Mouse (Mus musculus) neural tube, embryonic 14.5 days (tissue): ENCODE data around the gene Actg2. TPM values are rescaled to one million over a fixed set of nuclear protein-coding genes. Genes with fewer than 3 reads are reported as not detected.

ENCODE experiments used
- ATAC-seq: fragments of 200-750 bp; cut with Nextera tagmentation; 2 replicates; pipeline ENCODE4 v1.8.0; 2017; ENCODE audit warnings: low read depth, mild to moderate bottlenecking, moderate TSS enrichment, moderate library complexity
- H3K27ac ChIP-seq: fragments of 300-500 bp; sonication (generic); 2 replicates; pipeline ENCODE4 v1.5.1; 2014; ENCODE audit warnings: low read depth, mild to moderate bottlenecking, control low read depth, low read length, moderate library complexity, mixed read lengths
- H3K27me3 ChIP-seq: fragments of 300-500 bp; sonication (generic); 2 replicates; pipeline ENCODE4 v1.6.1; 2014; ENCODE audit warnings: low read length; ENCODE audit not compliant: control insufficient read depth, insufficient read depth
- H3K36me3 ChIP-seq: fragments of 300-500 bp; sonication (generic); 2 replicates; pipeline ENCODE4 v1.6.1; 2014; ENCODE audit warnings: low read length, mixed read lengths; ENCODE audit not compliant: control insufficient read depth, insufficient read depth
- H3K4me1 ChIP-seq: fragments of 300-500 bp; sonication (generic); 2 replicates; pipeline ENCODE4 v1.6.1; 2014; ENCODE audit warnings: low read length; ENCODE audit not compliant: control insufficient read depth, insufficient read depth
- H3K4me2 ChIP-seq: fragments of 300-500 bp; sonication (generic); 2 replicates; pipeline ENCODE4 v1.6.1; 2014; ENCODE audit warnings: mild to moderate bottlenecking, low read depth, low read length, control low read depth
- H3K4me3 ChIP-seq: fragments of 300-500 bp; sonication (generic); 2 replicates; pipeline ENCODE4 v1.5.1; 2014; ENCODE audit warnings: low read depth, low read length, control low read depth, mixed read lengths
- H3K9ac ChIP-seq: fragments of 300-500 bp; sonication (generic); replicated peaks from 2 replicates; pipeline ENCODE4 v1.6.1; 2014; ENCODE audit warnings: low read depth, mild to moderate bottlenecking, control low read depth, low read length, mixed read lengths
- H3K9me3 ChIP-seq: fragments of 300-500 bp; sonication (generic); 2 replicates; pipeline ENCODE4 v1.6.1; 2016; ENCODE audit warnings: low read length; ENCODE audit not compliant: control insufficient read depth
- WGBS: fragments of 180-500 bp; shearing (Covaris S2); extraction: QIAGEN DNeasy Blood & Tissue Kit; methylation state at CpG from one replicate; pipeline ENCODE4 v1.1.7; 2014; 5-methylcytosine and 5-hydroxymethylcytosine counted together
- polyA plus RNA-seq: library from polyadenylated mRNA; unstranded; fragments of >200 nt; fragmentation: Nextera tagmentation; extraction: Ambion mirVana; gene quantifications from 2 replicates; pipeline ENCODE4 v1.2.1, GENCODE M21; 2014

Gene Actg2
- polyA plus RNA-seq, 1 experiment from 2014 or later: 0.80 TPM

DNA sequence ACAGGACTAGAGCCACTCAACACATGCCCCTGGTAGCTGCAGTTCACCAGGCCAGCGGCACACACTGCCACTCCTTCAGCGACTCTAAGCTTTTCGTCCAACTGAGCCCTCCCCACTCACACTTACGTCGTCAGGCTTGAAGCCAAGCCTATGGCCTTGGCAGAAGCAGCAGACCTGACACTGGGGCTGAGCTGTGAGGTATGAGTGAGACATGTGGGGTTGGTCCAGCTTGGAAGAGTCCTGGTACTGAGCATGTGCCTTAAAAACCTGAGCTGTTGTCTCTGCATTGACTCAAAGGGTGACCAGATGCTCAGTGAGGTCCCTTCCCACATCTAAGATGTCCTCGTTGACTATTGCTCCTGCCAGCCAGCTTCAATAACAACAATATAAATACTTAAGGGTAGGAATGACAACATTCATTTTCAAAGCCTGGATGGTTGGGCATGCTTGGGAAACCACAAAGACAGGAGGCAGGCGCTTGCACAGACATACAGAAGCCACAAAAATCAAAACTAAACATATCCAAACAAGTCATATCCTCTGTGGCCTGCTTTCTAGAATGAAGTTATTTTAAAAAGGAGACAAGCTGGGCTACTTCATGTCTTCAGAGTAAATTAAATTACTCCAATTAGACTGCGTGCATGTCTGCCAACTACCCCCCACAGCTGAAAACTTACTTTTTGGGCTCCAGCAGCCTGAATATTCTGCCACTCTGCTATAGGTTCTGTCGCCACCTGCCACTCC is 39.9 kb downstream of the Actg2 start:
- H3K4me3 ChIP-seq: no peak overlapping the region
- H3K36me3 ChIP-seq: peaks cover 11% of the 10 kb centered on the region; the same call in 1 of the 2 replicates
- H3K27ac ChIP-seq: no peak overlapping the region
- 92% methylated on average over 9 of the region's 9 CpGs for WGBS
- no peak overlapping the region for H3K9ac ChIP-seq
- H3K27me3 ChIP-seq: no peaks in the 10 kb centered on the region
- H3K4me1 ChIP-seq: no peaks in the 10 kb centered on the region
- no peaks in the 10 kb centered on the region for H3K9me3 ChIP-seq
- no peak for ATAC-seq
- no peak overlapping the region for H3K4me2 ChIP-seq

DNA sequence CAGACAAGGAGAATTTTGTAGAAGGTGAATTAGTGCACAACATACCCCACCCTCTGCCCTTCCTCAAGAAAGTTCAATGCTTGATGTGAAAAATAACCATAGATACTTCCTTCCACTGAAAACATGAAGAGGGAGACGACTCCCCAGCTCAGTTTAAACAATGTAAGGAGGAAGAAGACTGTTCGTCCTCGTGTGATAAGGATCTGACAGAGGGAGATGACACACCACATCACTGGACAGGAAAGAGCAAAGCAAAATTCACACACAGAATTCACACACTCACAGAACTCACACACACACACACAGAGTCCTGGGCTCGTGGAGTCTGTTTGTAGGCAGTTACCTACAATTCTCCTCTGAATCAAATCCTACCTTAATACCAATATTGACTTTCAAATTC is 45.4 kb downstream of the Actg2 start:
- Histone ChIP-seq H3K36me3 (peaks cover 42% of the 10 kb centered on the region), H3K4me1 (no peaks in the 10 kb centered on the region), H3K27ac (no peak overlapping the region), H3K9ac (no peak overlapping the region), H3K4me3 (no peak overlapping the region), H3K27me3 (no peaks in the 10 kb centered on the region), H3K4me2 (no peak overlapping the region), H3K9me3 (no peaks in the 10 kb centered on the region)
- ATAC-seq: no peak
- 86% methylated on average over 4 of the region's 4 CpGs for WGBS

DNA sequence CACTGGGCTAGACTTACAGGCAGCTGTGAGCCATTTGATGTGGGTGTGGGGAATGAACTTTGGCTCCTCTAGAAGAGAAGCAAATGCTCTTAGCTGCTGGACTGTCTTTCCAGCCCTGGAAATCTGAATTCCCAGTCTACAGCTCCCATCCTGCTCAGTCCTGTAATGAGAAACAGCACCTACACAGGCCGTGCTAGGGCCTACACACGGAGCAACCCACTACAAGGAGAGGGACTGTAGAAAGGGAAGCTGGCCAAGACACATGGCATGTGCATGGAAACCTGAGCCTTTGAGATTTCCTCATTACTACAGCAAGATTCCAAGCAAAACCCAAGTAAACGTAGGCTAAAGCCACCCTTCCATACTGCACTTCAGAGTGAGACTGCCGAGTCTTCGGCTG is 47.9 kb downstream of the Actg2 start:
- no peak overlapping the region for H3K27ac ChIP-seq
- H3K36me3 ChIP-seq: peaks cover 37% of the 10 kb centered on the region
- H3K27me3 ChIP-seq: no peaks in the 10 kb centered on the region
- no peaks in the 10 kb centered on the region for H3K9me3 ChIP-seq
- no peak overlapping the region for H3K4me3 ChIP-seq
- H3K9ac ChIP-seq: no peak overlapping the region
- 94% methylated on average over 5 of the region's 5 CpGs for WGBS
- H3K4me2 ChIP-seq: no peak overlapping the region
- no peak for ATAC-seq
- no peaks in the 10 kb centered on the region for H3K4me1 ChIP-seq

DNA sequence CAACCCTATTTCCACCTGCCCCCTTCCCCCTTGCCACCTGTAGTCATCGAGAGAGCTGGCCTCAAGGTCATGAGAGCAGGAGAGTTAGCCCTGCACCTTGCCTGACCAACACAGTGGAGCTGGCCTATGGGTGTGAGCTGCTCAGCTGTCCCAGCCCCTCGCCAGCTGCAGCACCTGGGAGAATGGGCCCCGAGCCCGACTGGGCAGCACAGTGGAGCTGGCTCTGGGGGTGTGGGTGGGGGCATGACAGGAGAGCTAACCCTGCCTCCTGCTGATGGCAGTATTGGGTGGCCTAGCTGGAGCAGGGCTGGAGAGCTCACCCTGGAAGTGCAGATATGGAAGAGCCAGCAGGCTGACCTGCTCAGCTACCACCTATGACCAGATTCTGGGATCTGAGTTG is 48.8 kb downstream of the Actg2 start:
- no peak overlapping the region for H3K4me3 ChIP-seq
- no peak overlapping the region for H3K27ac ChIP-seq
- H3K27me3 ChIP-seq: no peaks in the 10 kb centered on the region
- no peaks in the 10 kb centered on the region for H3K9me3 ChIP-seq
- H3K9ac ChIP-seq: no peak overlapping the region
- H3K4me1 ChIP-seq: no peaks in the 10 kb centered on the region
- ATAC-seq: no peak
- WGBS: 95% methylated on average over 4 of the region's 4 CpGs
- no peak overlapping the region for H3K4me2 ChIP-seq
- peaks cover 37% of the 10 kb centered on the region for H3K36me3 ChIP-seq

DNA sequence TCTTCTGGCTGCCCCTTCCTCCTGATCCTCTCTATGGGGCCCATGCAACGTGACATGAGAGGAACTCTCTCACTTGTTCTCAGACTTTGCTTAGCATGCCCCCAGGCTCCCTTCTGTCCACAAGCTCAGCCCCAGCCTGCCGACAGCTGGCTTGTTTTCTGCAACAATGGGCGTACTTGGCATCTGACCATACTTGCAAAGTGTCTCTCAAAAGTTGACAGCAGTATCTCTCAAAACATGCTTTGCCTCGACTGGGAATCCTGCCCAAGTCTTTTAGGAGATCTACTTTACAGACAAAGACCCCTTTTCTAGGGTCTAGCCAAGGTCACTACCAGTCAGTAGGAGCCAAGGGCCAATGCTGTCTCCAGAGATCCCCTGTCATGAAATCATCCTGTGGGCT is 50.2 kb downstream of the Actg2 start:
- Histone ChIP-seq H3K27me3 (no peaks in the 10 kb centered on the region), H3K4me3 (no peak overlapping the region), H3K9ac (no peak overlapping the region), H3K36me3 (peaks cover 48% of the 10 kb centered on the region), H3K27ac (no peak overlapping the region), H3K4me1 (no peaks in the 10 kb centered on the region), H3K4me2 (no peak overlapping the region), H3K9me3 (no peaks in the 10 kb centered on the region)
- peak; percentile 41; the same call in 1 of the 2 replicates for ATAC-seq
- 58% methylated on average over 4 of the region's 4 CpGs for whole genome bisulfite sequencing

DNA sequence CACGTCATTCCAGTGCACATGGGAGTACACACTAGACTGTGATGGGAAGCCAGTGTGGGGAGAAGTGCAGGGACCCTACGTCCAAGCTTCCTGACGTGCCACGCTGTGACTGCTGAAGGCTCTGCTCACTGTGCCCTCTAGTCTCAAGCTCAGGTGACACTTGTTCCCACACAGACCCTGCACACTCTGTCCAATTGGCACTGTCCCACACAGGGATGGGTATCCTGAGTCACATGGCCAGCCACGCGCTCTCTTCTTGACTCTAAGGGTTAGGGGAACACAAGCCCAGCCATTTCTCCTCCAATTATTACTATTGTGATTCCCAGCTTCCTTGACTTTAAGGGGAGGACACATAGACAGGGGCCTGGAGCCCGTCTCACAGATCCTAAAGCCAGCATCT is 52.3 kb downstream of the Actg2 start:
- Histone ChIP-seq H3K4me1 (no peaks in the 10 kb centered on the region), H3K27ac (no peak overlapping the region), H3K4me3 (no peak overlapping the region), H3K4me2 (no peak overlapping the region), H3K9me3 (no peaks in the 10 kb centered on the region), H3K36me3 (peaks cover 39% of the 10 kb centered on the region), H3K9ac (no peak overlapping the region), H3K27me3 (no peaks in the 10 kb centered on the region)
- ATAC-seq: no peak
- WGBS: 96% methylated on average over 7 of the region's 7 CpGs

DNA sequence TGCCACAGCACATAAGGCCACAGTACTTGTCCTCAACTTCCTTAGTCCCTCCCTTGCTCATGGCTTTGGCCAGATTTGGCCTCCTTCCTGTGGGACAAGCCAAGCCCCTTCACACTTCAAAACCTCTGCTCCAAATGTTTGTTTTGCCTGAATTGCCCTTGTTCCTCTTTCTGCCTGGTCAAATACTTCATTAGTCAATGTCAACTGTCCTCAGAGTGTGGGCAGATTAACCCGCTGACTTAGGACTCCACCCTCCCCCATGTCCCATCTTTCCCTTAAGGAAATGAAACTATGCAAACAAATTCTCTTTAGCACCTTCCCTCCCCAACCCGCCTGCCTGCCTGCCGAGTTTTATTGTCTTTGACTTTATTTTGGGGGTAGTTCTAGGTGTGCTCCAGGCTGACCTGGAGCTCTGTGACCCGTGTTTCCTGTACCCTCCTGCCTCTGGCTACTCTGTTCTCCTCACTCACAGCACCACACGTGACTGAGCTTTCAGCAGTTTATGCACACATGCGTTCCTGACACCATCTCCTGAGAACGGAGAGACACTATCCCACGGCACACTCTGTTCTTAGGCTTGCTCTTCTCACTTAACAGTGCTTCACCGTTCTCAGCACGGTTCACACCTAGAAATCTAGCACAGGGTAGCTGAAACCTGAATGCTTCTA is 53.5 kb downstream of the Actg2 start:
- Histone ChIP-seq H3K27ac (no peak overlapping the region), H3K4me2 (no peak overlapping the region), H3K36me3 (peaks cover 30% of the 10 kb centered on the region), H3K9ac (no peak overlapping the region), H3K4me3 (no peak overlapping the region), H3K27me3 (no peaks in the 10 kb centered on the region), H3K9me3 (no peaks in the 10 kb centered on the region), H3K4me1 (no peaks in the 10 kb centered on the region)
- WGBS: 69% methylated on average over 10 of the region's 10 CpGs
- ATAC-seq: no peak

DNA sequence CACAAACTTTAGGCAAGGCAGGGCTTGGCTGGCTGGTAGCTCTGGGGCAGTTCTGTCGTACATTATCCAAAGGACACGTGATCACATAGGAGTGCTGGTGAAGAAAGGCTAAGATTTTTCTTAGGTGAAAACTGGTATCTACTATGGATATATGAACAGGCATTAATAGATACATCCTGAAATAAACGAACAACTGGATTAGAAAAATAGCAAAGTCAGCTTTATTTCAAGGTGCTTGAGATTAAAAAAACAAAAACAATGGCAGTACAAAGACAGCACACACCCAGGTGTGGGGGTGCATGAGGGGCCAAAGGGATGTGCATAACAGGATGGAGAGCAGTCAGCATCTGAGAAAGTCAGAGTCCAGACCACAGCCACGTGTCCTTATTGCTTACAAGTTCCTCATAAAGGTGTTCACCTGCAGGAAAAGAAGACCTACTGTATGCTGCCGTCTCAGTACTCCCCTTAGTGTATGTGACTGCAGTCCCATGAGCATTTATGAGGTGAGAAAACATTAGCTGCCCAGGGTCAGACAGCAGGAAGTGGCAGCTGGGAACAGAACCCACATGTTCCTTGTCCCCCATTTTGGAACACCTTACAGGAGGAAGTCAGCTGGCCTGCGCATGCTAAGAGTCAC is 55.9 kb downstream of the Actg2 start:
- Histone ChIP-seq H3K9me3 (no peaks in the 10 kb centered on the region), H3K4me3 (no peak overlapping the region), H3K36me3 (peaks cover 23% of the 10 kb centered on the region), H3K4me2 (no peak overlapping the region), H3K9ac (no peak overlapping the region), H3K4me1 (no peaks in the 10 kb centered on the region), H3K27me3 (no peaks in the 10 kb centered on the region), H3K27ac (no peak overlapping the region)
- no peak for ATAC-seq
- 95% methylated on average over 6 of the region's 6 CpGs for WGBS

DNA sequence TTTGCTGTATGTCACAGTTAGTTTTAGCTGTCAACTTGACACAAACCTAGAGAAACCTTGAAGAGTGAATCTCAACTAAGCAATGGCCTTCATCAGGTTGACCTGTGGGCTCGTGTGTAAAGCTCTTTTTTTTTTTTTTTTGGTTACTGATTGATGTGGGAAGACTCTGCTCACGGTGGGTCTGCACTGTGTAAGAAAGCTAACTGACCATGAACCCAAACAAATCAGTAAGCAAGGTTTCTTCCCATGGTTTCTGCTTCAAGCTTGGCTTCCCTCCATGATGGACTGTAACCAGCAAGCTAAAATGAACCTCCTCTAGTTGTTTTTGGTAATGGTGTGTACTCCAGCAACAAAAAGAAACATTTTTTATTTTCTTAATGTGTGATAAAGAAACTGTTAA is 56.9 kb downstream of the Actg2 start:
- H3K27me3 ChIP-seq: no peaks in the 10 kb centered on the region
- H3K4me2 ChIP-seq: no peak overlapping the region
- no peaks in the 10 kb centered on the region for H3K9me3 ChIP-seq
- peaks cover 21% of the 10 kb centered on the region for H3K36me3 ChIP-seq
- ATAC-seq: no peak
- no peak overlapping the region for H3K4me3 ChIP-seq
- no peak overlapping the region for H3K9ac ChIP-seq
- 85% methylated on average over 2 of the region's 2 CpGs for WGBS
- no peak overlapping the region for H3K27ac ChIP-seq
- H3K4me1 ChIP-seq: no peaks in the 10 kb centered on the region
